Mouse (Mus musculus): ENCODE measurements around the gene C3. TPM values are rescaled to one million over a fixed set of nuclear protein-coding genes. Genes with fewer than 3 reads are reported as not detected.
A peak's percentile ranks its signal among the peaks of the same experiment; 100 is the strongest.

The C3 gene
- polyA plus RNA-seq, 1 experiment from 2014 or later, result 9.3 TPM

DNA sequence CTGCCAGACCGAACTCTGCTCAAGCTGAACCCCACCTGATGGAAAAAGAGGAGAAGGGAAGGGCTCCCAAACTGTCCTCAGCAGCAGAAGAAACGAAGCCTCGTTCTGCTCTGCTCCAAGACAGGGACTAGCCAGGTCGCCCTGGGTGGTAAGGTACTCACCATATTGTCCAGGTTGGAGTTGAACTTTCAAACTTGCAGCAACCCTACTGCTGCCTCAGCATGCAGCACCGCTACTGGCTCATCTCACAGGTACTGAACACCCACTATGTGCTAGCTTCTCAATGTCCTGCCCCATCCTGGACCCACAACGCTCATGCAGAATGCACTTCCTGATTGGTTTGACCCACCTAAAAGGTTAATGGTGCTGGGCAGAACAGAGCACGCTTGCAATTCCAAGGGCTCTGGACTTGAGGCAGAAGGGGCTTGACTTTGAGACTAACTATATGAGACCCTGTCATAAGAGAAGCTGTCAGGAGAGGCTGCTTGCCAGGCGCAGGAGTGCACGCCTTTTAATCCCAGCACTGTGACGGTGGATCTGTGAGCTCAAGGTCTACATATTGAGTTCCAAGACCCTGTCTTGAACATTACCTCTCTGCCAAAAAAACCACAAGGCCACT lies 17.5 kb upstream of the C3 start:
- ATAC-seq (ENCODE audit: low FRiP score, low TSS enrichment), result no peak
- no peaks in the 10 kb centered on the region for H3K27me3 ChIP-seq (ENCODE audit: control insufficient read depth, insufficient read depth, low read length)
- H3K4me3 ChIP-seq (ENCODE audit: low read depth, low read length), result no peak overlapping the region
- DNase-seq (ENCODE audit: low spot score), result no peak
- no peaks in the 10 kb centered on the region for H3K9me3 ChIP-seq (ENCODE audit: control insufficient read depth, low read length)
- peaks cover 6% of the 10 kb centered on the region; the same call in 1 of the 2 replicates for H3K4me1 ChIP-seq (replicated peaks; ENCODE audit: control insufficient read depth, insufficient read depth)
- H3K4me2 ChIP-seq (replicated peaks; ENCODE audit: low read depth), result no peak overlapping the region
- TF ChIP-seq EP300 (optimal IDR thresholded peaks at IDR 0.05), result no peak
- peaks cover 10% of the 10 kb centered on the region for H3K36me3 ChIP-seq (ENCODE audit: control insufficient read depth, insufficient read depth, low read length)
- no peak overlapping the region for H3K9ac ChIP-seq (ENCODE audit: low read length)
- WGBS, result 87% methylated on average over 10 of the region's 10 CpGs
- no peak overlapping the region for H3K27ac ChIP-seq (replicated peaks)

DNA sequence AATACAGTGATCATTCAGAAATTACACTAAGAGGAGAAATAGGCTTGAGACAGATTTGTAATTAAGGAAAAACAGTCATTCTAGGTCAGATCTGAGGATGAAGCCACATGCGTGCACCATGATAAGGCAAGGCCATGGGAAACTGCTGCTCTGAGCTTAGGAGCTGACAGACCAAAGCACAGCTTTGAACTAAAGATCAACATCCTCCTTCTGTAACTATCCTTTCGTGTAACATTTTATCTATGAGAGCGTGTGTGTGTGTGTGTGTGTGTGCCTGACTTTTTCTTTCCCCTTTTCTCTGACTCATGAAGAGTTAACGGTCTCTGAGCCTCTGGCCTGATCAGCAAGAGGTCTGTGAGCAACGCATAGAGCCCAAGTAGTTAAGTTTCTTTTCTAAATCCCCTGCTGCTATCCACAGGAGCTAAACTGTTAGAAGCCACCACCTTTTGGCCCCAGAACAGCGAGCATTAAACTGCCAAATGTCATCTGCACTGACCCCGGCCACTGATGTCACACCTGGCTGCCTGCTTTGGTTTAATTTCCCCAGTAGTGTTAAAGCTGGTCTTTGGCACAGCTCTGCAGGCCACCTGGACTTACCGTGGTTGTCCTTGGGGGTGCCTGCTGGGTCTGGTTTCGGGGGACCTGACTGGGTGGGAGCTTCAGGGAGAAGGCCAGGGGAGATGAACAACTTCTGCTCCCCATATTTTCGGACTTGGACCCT lies 15.9 kb upstream of the C3 start:
- 76% methylated on average over 10 of the region's 10 CpGs for WGBS
- no peak for TF ChIP-seq CTCF (IDR thresholded peaks at IDR 0.05; ENCODE audit: low read depth)
- no peak for TF ChIP-seq EP300 (optimal IDR thresholded peaks at IDR 0.05)
- no peak overlapping the region for H3K4me2 ChIP-seq (replicated peaks; ENCODE audit: low read depth)
- no peak overlapping the region for H3K27ac ChIP-seq (replicated peaks)
- peaks cover 10% of the 10 kb centered on the region for H3K36me3 ChIP-seq (ENCODE audit: control insufficient read depth, insufficient read depth, low read length)
- H3K4me1 ChIP-seq (replicated peaks; ENCODE audit: control insufficient read depth, insufficient read depth), result peaks cover 5% of the 10 kb centered on the region; the same call in 1 of the 2 replicates
- H3K9ac ChIP-seq (ENCODE audit: low read length), result no peak overlapping the region
- ATAC-seq (ENCODE audit: low FRiP score, low TSS enrichment), result no peak
- H3K27me3 ChIP-seq (ENCODE audit: control insufficient read depth, insufficient read depth, low read length), result no peaks in the 10 kb centered on the region
- DNase-seq (ENCODE audit: low spot score), result no peak
- H3K9me3 ChIP-seq (ENCODE audit: control insufficient read depth, low read length), result no peaks in the 10 kb centered on the region
- H3K4me3 ChIP-seq (ENCODE audit: low read depth, low read length), result no peak overlapping the region

DNA sequence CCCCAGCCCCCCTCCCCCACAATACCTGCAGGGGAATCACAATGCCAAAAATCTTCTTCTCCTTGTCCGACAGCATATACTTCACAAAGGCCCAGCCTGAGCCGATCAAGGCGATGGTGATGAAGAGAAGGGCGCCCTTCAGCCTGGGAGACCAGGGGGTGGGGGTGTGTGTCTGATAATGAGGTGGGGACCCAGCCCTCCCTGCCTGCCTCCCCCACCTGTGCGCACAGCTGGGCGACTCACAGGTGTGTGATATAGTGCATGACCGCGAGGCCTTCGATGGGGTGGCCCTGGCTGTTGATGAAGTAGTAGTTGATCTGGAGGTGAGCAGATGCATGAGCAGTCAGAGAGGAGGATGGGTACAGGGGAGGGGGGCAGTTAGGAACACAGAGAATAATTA lies 9.2 kb upstream of the C3 start:
- no peak for DNase-seq (ENCODE audit: low spot score)
- no peak for TF ChIP-seq EP300 (optimal IDR thresholded peaks at IDR 0.05)
- TF ChIP-seq CTCF (IDR thresholded peaks at IDR 0.05; ENCODE audit: low read depth), result no peak
- WGBS, result 93% methylated on average over 9 of the region's 9 CpGs
- Histone ChIP-seq H3K4me3 (ENCODE audit: low read depth, low read length) (no peak overlapping the region), H3K9ac (ENCODE audit: low read length) (no peak overlapping the region), H3K36me3 (ENCODE audit: control insufficient read depth, insufficient read depth, low read length) (peaks cover 28% of the 10 kb centered on the region), H3K4me1 (replicated peaks; ENCODE audit: control insufficient read depth, insufficient read depth) (no peaks in the 10 kb centered on the region), H3K27ac (replicated peaks) (no peak overlapping the region), H3K4me2 (replicated peaks; ENCODE audit: low read depth) (no peak overlapping the region), H3K27me3 (ENCODE audit: control insufficient read depth, insufficient read depth, low read length) (no peaks in the 10 kb centered on the region), H3K9me3 (ENCODE audit: control insufficient read depth, low read length) (no peaks in the 10 kb centered on the region)
- no peak for ATAC-seq (ENCODE audit: low FRiP score, low TSS enrichment)

DNA sequence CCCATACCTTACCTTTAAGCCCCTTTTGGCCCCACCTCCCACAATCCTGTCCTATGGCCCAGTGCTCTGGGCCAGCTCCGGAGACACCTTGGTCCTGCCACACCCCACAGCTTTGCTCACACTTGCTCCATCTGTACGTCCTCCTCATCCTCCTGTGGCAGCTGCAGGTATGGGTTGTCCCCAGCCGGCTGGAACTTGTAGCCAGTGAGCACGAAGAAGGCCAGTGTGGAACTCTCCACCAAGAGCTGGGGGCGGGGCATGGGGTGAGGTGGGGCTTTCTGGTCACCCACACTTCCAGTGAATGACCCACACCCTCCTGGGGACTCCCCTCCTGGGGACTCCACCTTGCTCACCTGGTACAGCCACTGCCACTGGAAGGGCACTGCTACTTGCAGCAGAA lies 7.9 kb upstream of the C3 start:
- ATAC-seq (ENCODE audit: low FRiP score, low TSS enrichment) (peak; percentile 11; the same call in 1 of the 2 replicates), DNase-seq (ENCODE audit: low spot score) (no peak)
- Histone ChIP-seq H3K27me3 (ENCODE audit: control insufficient read depth, insufficient read depth, low read length) (no peaks in the 10 kb centered on the region), H3K36me3 (ENCODE audit: control insufficient read depth, insufficient read depth, low read length) (peaks cover 25% of the 10 kb centered on the region), H3K27ac (replicated peaks) (no peak overlapping the region), H3K4me1 (replicated peaks; ENCODE audit: control insufficient read depth, insufficient read depth) (no peaks in the 10 kb centered on the region), H3K4me2 (replicated peaks; ENCODE audit: low read depth) (no peak overlapping the region), H3K4me3 (ENCODE audit: low read depth, low read length) (no peak overlapping the region), H3K9me3 (ENCODE audit: control insufficient read depth, low read length) (no peaks in the 10 kb centered on the region), H3K9ac (ENCODE audit: low read length) (no peak overlapping the region)
- TF ChIP-seq CTCF (IDR thresholded peaks at IDR 0.05; ENCODE audit: low read depth) (no peak), EP300 (optimal IDR thresholded peaks at IDR 0.05) (no peak)
- WGBS, result 81% methylated on average over 5 of the region's 5 CpGs

DNA sequence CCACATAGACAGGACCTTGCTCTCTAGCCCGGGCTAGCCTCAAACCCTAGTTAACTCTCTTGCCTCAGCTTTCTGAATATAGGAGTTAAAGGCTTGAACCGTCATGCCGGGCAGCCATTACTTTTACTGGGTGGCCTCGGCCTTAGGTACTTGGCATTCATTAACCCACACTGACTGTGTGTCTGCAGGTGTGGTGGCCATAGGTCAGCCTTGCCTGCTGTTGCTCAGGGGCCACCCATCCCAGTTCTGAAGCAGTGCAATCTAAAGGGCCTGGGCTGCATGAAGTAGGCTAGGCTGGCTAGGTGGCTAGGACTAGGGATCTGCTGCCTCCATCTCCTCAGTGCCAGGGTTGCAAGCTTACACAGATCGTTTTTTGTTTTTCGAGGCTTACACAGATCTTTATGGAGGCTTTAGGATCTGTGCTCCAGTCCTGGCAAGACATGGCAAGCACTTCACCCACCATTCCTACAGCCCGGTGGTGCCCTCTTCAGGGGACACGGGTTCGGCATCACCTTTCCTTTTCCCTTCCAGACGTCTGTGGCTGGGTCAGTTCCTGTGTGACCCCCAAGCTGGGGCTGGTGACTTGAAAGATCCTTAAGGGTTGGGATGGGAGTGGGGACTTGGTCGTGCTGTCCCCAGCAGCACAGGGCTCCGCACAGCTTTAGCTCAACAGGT lies 6.5 kb upstream of the C3 start:
- TF ChIP-seq EP300 (optimal IDR thresholded peaks at IDR 0.05), result no peak
- peak; percentile 18; the same call in 1 of the 2 replicates for TF ChIP-seq CTCF (IDR thresholded peaks at IDR 0.05; ENCODE audit: low read depth)
- Histone ChIP-seq H3K27me3 (ENCODE audit: control insufficient read depth, insufficient read depth, low read length) (no peaks in the 10 kb centered on the region), H3K36me3 (ENCODE audit: control insufficient read depth, insufficient read depth, low read length) (peaks cover 25% of the 10 kb centered on the region), H3K27ac (replicated peaks) (no peak overlapping the region), H3K4me1 (replicated peaks; ENCODE audit: control insufficient read depth, insufficient read depth) (peaks cover 4% of the 10 kb centered on the region), H3K9ac (ENCODE audit: low read length) (no peak overlapping the region), H3K9me3 (ENCODE audit: control insufficient read depth, low read length) (no peaks in the 10 kb centered on the region), H3K4me2 (replicated peaks; ENCODE audit: low read depth) (no peak overlapping the region), H3K4me3 (ENCODE audit: low read depth, low read length) (no peak overlapping the region)
- no peak for DNase-seq (ENCODE audit: low spot score)
- ATAC-seq (ENCODE audit: low FRiP score, low TSS enrichment), result no peak
- 79% methylated on average over 12 of the region's 12 CpGs for WGBS

DNA sequence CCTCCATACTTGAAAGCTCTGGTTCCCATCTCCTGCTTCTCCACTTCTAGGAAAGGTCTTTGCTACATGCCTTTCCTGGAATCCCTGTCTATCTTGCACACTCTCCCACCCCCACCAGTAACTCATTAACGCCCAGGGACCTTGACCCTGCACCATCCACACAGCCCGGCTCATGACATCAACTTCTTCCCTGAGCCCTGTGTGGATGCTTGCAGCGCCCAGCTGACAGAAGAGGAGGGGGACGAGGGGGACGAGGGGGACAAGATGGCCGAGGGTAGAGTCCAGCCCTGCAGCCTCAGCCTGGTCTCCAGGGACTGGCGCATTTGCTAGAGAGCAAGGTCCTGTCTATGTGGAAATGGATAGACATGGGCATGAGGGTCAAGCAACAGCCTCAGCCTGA lies 5.1 kb upstream of the C3 start:
- TF ChIP-seq CTCF (IDR thresholded peaks at IDR 0.05; ENCODE audit: low read depth), result no peak
- 33% methylated on average over 7 of the region's 7 CpGs for WGBS
- peaks cover 25% of the 10 kb centered on the region for H3K36me3 ChIP-seq (ENCODE audit: control insufficient read depth, insufficient read depth, low read length)
- H3K9ac ChIP-seq (ENCODE audit: low read length), result no peak overlapping the region
- peaks cover 4% of the 10 kb centered on the region for H3K4me1 ChIP-seq (replicated peaks; ENCODE audit: control insufficient read depth, insufficient read depth)
- H3K27me3 ChIP-seq (ENCODE audit: control insufficient read depth, insufficient read depth, low read length), result no peaks in the 10 kb centered on the region
- DNase-seq (ENCODE audit: low spot score) (peak; percentile 46), ATAC-seq (ENCODE audit: low FRiP score, low TSS enrichment) (peak; percentile 71)
- no peak overlapping the region for H3K4me3 ChIP-seq (ENCODE audit: low read depth, low read length)
- H3K9me3 ChIP-seq (ENCODE audit: control insufficient read depth, low read length), result no peaks in the 10 kb centered on the region
- H3K27ac ChIP-seq (replicated peaks), result no peak overlapping the region
- H3K4me2 ChIP-seq (replicated peaks; ENCODE audit: low read depth), result no peak overlapping the region

Data from stomach, postnatal 0 days (tissue).